Mouse (Mus musculus) bone marrow, adult 2 months (tissue): ENCODE results near the gene Mprip.

Experiments used
- CTCF ChIP-seq: fragments of 200-500 bp; IDR thresholded peaks from 2 replicates; pipeline ENCODE4 v1.5.1; 2011; ENCODE audit warnings: low read length, control low read depth; ENCODE audit not compliant: control insufficient read depth, insufficient read depth
- POLR2A ChIP-seq: fragments of 200-500 bp; IDR thresholded peaks from 2 replicates; pipeline ENCODE4 v1.6.1; 2011; ENCODE audit warnings: low read depth, mild to moderate bottlenecking, control low read depth, low read length, borderline replicate concordance; ENCODE audit not compliant: control insufficient read depth

GRCm38 (mm10) chr11:59645036-59645435 is 16.1 kb upstream of the Mprip start:
- no peak for TF ChIP-seq CTCF
- no peak for TF ChIP-seq POLR2A
